Mouse (Mus musculus): ENCODE measurements around the gene Snx9.

DNA sequence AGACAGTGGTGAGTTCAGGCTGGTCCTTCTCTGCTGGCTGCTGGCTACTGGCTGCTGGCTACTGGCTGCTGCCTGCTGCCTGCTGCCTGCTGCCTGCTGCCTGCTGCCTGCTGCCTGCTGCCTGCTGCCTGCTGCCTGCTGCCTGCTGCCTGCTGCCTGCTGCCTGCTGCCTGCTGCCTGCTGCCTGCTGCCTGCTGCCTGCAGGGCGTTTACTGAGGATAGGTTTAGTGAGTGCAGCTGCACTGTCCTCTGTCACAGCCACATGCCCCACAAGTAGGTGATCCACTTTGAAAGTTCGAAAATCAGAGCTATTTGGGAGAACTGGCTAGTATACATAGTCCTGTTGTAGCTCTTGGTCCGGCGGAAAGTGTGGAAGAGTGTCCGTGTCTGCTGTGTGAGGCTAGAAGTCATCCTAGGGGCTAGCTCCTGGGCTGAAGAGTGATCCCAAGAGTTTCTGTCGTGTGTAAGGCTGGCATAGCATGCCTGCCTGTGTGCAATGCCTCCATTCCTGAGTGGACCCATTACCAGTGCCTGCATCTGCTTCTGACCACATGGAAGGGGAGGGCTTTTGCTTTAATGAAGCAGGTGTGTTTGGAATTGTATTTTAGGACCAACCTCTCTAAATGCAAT lies 45.2 kb downstream of the Snx9 start:
- TF ChIP-seq TAL1 (IDR thresholded peaks at IDR 0.05; ENCODE audit: low read length) (no peak), GATA1 (IDR thresholded peaks at IDR 0.05; ENCODE audit: low read length) (no peak)

All from erythroblast, embryonic 14.5 days (primary cell).